Mouse (Mus musculus) cerebellum, adult 18-20 months (tissue): ENCODE measurements around the gene Prn.

ENCODE experiments used
- DNase-seq, 2 experiments: peaks; one replicate each; pipeline ENCODE4 v3.0.0; 2021

The Prn gene

GRCm38 (mm10) chr2:131909683-131910572, at the start of gene Prn, which contains the start of gene Prnp:
Gene Prn, plus strand, starts transcription at chr2:131909957.
Gene Prnp, plus strand, starts transcription at chr2:131909928.
- DNase-seq, result peak; percentile 96

DNA sequence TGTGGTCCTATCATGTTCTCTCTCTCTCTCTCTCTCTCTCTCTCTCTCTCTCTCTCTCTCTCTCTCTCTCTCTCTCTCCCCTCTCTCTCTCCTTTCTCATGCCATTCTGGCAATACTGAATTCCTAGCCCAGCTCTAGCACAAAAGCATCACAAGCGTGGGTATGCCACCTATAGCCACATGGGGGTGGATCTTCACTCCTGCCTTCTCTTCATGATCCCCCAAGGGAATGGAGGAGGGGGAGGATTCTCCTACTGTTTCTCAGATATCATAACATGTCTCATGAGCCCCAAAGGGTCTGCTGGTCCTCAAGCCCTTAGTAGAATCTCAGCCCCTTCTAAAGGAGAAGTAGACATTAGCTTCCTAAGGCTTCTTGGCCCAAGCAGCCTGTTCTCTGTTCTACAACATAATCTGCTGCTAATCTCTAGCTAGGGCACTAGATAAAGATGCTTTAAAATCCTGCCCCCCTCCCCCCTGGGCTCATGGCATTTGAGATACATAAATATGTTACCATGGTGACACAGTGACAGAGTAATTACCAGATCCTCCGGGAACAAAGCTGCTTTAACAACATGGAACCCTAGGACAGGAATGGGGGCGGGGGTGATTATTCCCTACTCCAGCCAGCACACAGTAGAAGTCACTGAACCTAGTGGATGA, 47.0 kb upstream of the Prn start:
- no peak for DNase-seq

- DNase-seq, result no peak
Measured at GRCm38 (mm10) chr2:131863472-131863871, 46.3 kb upstream of the Prn start.

DNA sequence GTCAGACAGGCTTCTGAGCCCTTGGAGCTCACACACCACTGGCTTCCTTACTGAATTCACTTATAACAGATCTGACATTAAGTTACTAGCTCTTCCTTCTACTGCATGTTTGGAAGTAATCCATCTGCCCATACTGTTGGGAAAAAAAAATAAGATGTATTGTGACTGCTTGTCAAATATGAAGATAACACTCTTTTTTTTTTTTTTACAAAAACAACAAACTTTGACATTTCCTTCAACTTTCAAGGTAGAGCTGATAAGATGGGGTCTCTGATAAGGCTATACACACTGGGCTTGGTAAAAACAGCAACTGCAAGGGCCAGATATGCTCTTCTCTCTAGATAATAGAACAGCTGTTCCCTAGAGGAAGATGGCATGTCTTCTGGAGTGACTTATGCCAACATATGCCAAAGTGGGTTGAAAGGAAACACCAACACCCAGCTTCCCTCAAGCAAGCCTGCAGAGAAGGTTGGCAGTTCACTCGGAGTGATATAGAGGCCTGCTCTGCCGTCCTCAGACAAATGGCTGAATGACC, 45.4 kb upstream of the Prn start:
- no peak for DNase-seq

DNA sequence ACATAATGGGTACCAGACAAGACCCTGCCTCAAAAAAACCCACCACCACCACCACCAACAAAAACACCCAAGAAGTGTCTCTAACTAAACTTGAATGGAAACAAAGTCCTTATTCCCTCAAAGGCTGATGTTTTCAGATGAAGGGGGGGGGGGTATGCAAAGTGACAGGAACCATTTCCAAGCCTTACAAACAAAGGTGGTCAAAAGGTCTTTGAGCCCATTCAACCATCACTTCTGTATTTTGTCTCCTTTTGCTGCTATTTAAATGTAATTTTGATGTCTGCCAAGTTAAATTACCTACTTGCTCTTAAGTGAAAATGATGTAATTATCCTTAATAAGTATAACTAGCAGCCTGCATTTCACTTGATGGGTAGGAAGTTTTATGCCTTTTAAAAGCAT, 43.1 kb upstream of the Prn start:
- no peak for DNase-seq

- DNase-seq, result no peak
Measured at GRCm38 (mm10) chr2:131868983-131869382, 40.8 kb upstream of the Prn start.

GRCm38 (mm10) chr2:131873376-131873775, 36.4 kb upstream of the Prn start:
- no peak for DNase-seq

- no peak for DNase-seq
Measured at GRCm38 (mm10) chr2:131876551-131877265, 33.0 kb upstream of the Prn start.

DNA sequence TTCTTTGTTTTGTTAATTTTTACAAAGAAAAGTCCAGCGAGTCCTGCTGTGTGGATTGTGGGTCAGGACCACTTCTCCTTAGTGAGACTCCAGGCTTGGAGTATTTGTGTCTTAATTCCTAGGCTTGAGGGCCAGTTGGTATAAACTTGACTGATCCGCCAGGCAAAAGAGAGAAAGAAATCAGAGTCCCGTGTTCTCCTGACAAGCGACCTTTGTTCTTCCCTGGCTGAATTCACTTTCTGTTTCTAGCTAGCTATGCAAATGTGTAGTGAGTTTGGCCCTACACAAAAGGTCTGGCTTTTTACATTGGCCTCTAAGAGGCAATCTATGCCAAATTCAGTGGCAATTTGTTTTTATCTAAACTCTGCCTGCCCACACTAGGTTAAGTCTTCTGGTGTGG, 28.0 kb upstream of the Prn start:
- DNase-seq, result no peak

GRCm38 (mm10) chr2:131883136-131883535, 26.6 kb upstream of the Prn start:
- DNase-seq, result no peak

- no peak for DNase-seq
Measured at GRCm38 (mm10) chr2:131886503-131887160, 23.1 kb upstream of the Prn start.

DNA sequence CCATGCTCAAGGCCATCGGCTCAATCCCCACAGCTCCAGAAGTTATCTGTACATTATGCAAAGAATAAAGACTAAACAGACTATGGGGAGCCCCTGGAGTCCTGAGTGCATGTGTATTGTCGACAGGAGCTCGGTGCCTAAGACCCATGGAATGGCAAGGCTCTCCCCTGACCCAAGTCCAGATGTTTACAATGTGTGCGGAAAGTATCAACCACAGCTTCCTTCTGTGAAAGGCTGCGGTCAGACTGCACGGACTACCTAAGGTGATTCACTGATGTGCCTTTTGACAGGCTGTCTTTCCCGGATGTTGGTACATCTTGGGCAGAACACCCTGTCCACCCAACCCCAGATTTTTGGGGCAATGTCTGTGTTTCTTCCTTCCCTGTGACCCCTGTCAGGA, 21.5 kb upstream of the Prn start:
- no peak for DNase-seq

GRCm38 (mm10) chr2:131892534-131892933, 17.2 kb upstream of the Prn start:
- DNase-seq, result no peak

GRCm38 (mm10) chr2:131895106-131895505, 14.7 kb upstream of the Prn start:
- DNase-seq, result no peak

DNA sequence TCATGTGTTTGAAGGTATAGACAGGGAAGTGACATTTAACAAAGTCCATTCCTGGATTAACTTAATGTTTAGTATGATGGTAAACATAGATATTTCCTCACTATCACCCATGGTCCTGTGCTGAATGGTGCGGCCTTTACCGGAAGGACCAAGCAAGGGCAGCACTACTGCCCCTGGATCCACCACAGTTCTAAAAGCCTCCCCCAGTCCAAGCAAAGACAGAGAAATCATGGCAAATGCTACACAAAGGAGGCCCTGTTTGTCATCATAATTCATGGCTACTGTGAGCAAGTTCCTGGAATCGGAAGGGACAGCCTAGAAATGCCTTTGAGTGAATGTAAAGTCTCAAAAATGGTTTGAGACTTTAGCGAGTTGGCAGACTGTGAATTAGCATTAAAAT, 13.7 kb upstream of the Prn start:
- DNase-seq, result no peak

- no peak for DNase-seq
Measured at GRCm38 (mm10) chr2:131897336-131898109, 12.2 kb upstream of the Prn start.

GRCm38 (mm10) chr2:131902423-131902822, 7.3 kb upstream of the Prn start:
- no peak for DNase-seq

DNA sequence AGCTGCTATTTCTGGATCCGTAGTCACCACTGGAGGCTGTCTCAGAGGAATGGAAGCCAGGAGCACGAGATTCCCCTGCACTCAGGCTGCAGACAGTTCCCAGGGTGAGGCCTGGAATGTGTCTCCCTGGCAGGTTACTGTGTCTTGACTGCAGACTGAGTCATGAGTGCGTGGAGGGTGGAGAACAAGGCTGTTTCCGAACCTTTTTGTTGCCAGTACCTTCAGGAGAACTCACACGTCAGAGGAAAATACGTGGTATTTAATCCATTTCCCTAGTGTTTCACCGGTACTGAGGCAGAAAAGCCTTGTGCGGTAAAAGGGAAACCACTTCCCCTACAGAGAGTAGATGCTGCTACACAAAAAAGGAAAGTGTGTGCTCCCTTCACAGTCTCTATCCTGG, 6.9 kb upstream of the Prn start:
- no peak for DNase-seq

DNA sequence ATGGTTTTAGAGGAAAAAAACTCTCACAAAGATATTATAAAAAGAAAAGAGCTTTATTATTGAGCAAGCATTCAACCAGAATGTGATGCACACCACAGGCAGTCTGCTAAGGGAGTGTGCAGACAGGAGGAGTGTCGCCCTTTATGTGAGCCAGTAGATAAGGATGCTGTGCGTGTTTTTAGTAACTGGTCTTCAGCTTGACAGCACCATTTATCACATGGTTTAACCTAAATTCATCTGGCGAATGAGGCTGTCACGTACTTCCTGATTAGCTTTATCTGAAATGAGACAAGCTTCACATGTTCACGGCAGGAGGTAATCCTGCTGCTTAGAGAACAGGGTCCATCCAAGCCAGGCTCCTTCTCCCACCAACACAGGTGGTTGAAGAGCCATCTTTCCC, 4.7 kb upstream of the Prn start:
- no peak for DNase-seq

DNA sequence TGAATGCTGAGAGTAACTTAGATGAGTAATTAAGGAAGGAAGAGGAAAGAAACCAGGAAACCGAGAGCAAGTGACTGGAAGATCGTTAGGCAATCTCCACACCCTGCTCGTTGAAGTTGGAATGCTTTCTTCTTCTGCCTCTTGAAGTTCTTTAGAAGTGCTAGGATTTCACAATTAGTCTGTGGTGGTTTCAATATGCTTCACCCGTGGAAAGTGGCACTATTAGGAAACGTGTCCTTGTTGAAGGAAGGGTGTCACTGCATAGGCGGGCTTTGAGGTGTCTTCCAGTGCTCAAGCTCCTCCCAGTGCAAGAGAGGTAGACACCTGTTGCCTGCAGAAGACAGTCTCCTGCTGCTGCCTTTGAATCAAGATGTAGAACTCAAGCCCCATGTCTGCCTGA, 4.0 kb upstream of the Prn start:
- no peak for DNase-seq

DNA sequence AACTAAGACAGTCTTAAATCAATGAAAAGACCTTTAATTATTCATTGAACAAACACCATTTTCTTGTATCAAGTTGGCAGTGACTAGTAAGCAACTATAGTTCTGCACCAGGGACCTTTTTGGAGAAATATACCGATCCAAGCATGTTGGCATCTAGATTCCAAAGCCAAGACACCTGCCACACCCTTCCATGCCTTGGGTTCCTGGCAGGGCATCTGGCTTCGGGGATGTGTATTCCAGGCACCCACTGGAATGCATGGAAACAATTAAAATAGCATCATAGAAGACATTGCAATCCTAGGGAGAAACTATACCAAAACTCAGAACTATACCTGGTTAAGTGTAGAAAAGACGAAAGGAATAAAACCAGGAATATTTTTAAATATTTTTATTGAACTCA, 3.5 kb upstream of the Prn start:
- no peak for DNase-seq

DNA sequence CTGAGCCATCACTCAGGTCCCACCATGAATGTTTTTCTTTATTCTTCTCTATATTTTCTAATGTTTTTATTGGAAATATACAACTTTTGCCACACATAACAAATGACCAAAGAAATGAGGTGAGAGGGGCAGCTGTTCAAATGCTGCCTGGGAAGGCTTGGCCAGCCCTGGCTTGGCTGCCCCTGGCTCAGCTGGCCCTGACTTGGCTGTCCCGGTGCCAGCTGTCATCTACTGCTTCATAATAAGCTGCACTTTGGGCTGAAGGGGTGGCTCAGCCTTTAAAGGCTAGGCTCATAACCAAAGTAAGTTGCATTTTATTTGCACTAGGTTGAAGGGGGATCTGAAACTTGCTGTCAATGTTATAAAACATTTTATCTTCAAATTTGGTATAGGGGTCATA, 2.9 kb upstream of the Prn start:
- peak; percentile 17 to 22 for DNase-seq
